Mouse (Mus musculus): ENCODE results near the gene Scnn1b. TPM values are rescaled to one million over a fixed set of nuclear protein-coding genes. Genes with fewer than 3 reads are reported as not detected.

Scnn1b gene
- total and polyA plus RNA-seq, 3 experiments: not detected

DNA sequence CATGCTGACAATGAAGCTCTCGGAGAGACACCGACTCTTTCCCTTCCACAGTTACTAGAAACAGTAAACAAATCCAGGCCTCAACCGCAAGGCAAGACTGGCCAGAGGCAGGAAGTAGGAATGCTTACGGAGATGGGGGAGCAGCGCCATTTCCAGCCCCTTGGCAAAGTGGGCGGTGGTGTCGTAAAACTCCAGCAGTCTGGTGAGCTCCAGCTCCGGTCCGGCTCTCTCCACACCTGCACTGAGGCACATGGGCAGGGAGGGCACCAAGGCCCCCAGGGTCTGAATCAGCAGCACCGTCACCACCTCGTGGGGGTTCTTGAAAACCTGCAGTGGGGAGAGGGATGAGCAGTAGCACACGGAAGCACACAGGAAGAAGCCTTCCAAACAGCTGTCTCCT lies 91.0 kb downstream of the Scnn1b start:
- H3K27ac ChIP-seq (ENCODE audit: control insufficient read depth, low read depth, low read length): no peak overlapping the region
- peaks cover 0 to under 1% of the 10 kb centered on the region in 2 experiments; a peak in 2 of 4 replicates for H3K36me3 ChIP-seq (ENCODE audit: control insufficient read depth in 1 of 2, insufficient read depth in 2 of 2, low read length in 2 of 2)
- H3K9me3 ChIP-seq (replicated peaks; ENCODE audit: insufficient read depth, low read length): no peaks in the 10 kb centered on the region
- H3K4me3 ChIP-seq (ENCODE audit: control insufficient read depth in 1 of 2, insufficient read depth in 1 of 2, low read depth in 2 of 2, low read length in 2 of 2): no peak overlapping the region
- H3K79me2 ChIP-seq (ENCODE audit: control insufficient read depth, insufficient read depth, low read length, poor library complexity): no peaks in the 10 kb centered on the region
- H3K9ac ChIP-seq (ENCODE audit: control insufficient read depth, low read depth, low read length, poor library complexity, severe bottlenecking): no peak overlapping the region
- H3K4me1 ChIP-seq (ENCODE audit: control insufficient read depth in 1 of 2, insufficient read depth in 2 of 2, low read length in 2 of 2): no peaks in the 10 kb centered on the region
- H3K27me3 ChIP-seq (ENCODE audit: control insufficient read depth in 1 of 2, insufficient read depth in 2 of 2, low read length in 2 of 2): no peaks in the 10 kb centered on the region
- no peak for DNase-seq (ENCODE audit: low read depth, low spot score)
- no peak for TF ChIP-seq MYB (IDR thresholded peaks at IDR 0.05; ENCODE audit: low read depth, low read length)
- no peak for TF ChIP-seq MAFK (IDR thresholded peaks at IDR 0.05; ENCODE audit: borderline replicate concordance, low read depth, low read length)
- TF ChIP-seq GABPA (IDR thresholded peaks at IDR 0.05; ENCODE audit: low read depth, low read length): no peak
- no peak for TF ChIP-seq CHD1 (IDR thresholded peaks at IDR 0.05; ENCODE audit: low read depth, low read length)
- TF ChIP-seq SIN3A (IDR thresholded peaks at IDR 0.05; ENCODE audit: low read length): no peak
- TF ChIP-seq POLR2A (IDR thresholded peaks at IDR 0.05; ENCODE audit: control insufficient read depth in 1 of 2, insufficient read depth in 1 of 2, low read depth in 1 of 2, low read length in 2 of 2, poor library complexity in 1 of 2): no peak
- TF ChIP-seq KAT2A (conservative IDR thresholded peaks at IDR 0.05; ENCODE audit: low read depth, low read length): no peak
- TF ChIP-seq POLR2AphosphoS2 (IDR thresholded peaks at IDR 0.05; ENCODE audit: low read length): no peak
- no peak for TF ChIP-seq ZNF384 (IDR thresholded peaks at IDR 0.05; ENCODE audit: low read depth, low read length)
- TF ChIP-seq BHLHE40 (IDR thresholded peaks at IDR 0.05; ENCODE audit: borderline replicate concordance, low read depth, low read length): no peak
- TF ChIP-seq E2F4 (IDR thresholded peaks at IDR 0.05; ENCODE audit: borderline replicate concordance, low read depth, low read length): no peak
- TF ChIP-seq MEF2A (IDR thresholded peaks at IDR 0.05; ENCODE audit: extremely low read depth, insufficient replicate concordance, low read depth, low read length, poor library complexity, severe bottlenecking): no peak
- TF ChIP-seq MXI1 (IDR thresholded peaks at IDR 0.05; ENCODE audit: low read depth, low read length): no peak
- TF ChIP-seq TCF12 (IDR thresholded peaks at IDR 0.05; ENCODE audit: low read depth, low read length): no peak
- no peak for TF ChIP-seq MAZ (IDR thresholded peaks at IDR 0.05; ENCODE audit: low read depth, low read length)
- TF ChIP-seq ZKSCAN1 (IDR thresholded peaks at IDR 0.05; ENCODE audit: low read depth, low read length): no peak
- no peak for TF ChIP-seq USF2 (IDR thresholded peaks at IDR 0.05; ENCODE audit: borderline replicate concordance in 1 of 2, insufficient read depth in 1 of 2, low read depth in 1 of 2, low read length in 2 of 2)

DNA sequence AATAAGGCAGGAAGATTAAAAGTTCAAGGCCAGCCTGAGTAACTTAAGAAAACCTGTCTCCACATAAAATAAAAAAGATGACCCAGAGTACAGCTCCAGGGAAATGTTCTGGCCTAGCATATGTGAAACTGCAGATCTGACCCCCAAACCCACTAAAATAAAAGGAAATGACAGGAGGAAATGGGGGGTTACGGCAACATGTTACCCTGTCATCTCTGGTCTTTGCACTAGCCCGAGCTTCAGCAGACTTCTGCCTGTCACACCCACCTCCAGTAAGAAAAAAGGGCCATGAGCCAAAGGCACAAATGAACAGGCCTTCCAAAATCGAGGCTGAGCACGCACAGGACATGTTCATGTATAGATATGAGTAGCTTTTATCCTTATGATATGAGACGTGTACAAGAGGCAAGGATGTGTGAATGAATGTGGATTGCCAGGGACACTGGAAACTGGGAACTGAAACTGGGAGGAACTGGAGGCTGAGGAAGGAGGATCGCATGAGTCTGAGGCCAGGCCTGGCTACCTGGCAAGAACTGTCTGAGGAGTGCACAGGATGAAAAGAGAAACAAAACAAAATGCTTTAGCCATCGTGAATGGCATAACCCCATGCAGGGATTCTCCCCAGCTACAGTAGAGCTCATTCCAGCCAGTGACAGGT lies 97.2 kb downstream of the Scnn1b start:
- no peaks in the 10 kb centered on the region for H3K79me2 ChIP-seq (ENCODE audit: control insufficient read depth, insufficient read depth, low read length, poor library complexity)
- no peak for TF ChIP-seq MAZ (IDR thresholded peaks at IDR 0.05; ENCODE audit: low read depth, low read length)
- TF ChIP-seq E2F4 (IDR thresholded peaks at IDR 0.05; ENCODE audit: borderline replicate concordance, low read depth, low read length): no peak
- no peak for TF ChIP-seq TCF12 (IDR thresholded peaks at IDR 0.05; ENCODE audit: low read depth, low read length)
- no peak for TF ChIP-seq MEF2A (IDR thresholded peaks at IDR 0.05; ENCODE audit: extremely low read depth, insufficient replicate concordance, low read depth, low read length, poor library complexity, severe bottlenecking)
- no peak for TF ChIP-seq TAL1 (IDR thresholded peaks at IDR 0.05; ENCODE audit: low read length)
- TF ChIP-seq MAFK (IDR thresholded peaks at IDR 0.05; ENCODE audit: borderline replicate concordance, low read depth, low read length): no peak
- TF ChIP-seq MYC (IDR thresholded peaks at IDR 0.05; ENCODE audit: low read depth, low read length): no peak
- H3K27ac ChIP-seq (ENCODE audit: control insufficient read depth, low read depth, low read length): no peak overlapping the region
- no peaks in the 10 kb centered on the region for H3K9me3 ChIP-seq (replicated peaks; ENCODE audit: insufficient read depth, low read length)
- H3K9ac ChIP-seq (ENCODE audit: control insufficient read depth, low read depth, low read length, poor library complexity, severe bottlenecking): no peak overlapping the region
- H3K4me3 ChIP-seq (ENCODE audit: control insufficient read depth in 1 of 2, insufficient read depth in 1 of 2, low read depth in 2 of 2, low read length in 2 of 2): no peak overlapping the region
- H3K36me3 ChIP-seq (ENCODE audit: control insufficient read depth in 1 of 2, insufficient read depth in 2 of 2, low read length in 2 of 2): peaks cover 0 to 2% of the 10 kb centered on the region in 2 experiments; a peak in 3 of 4 replicates
- DNase-seq (ENCODE audit: low read depth, low spot score): no peak
- H3K4me1 ChIP-seq (ENCODE audit: control insufficient read depth in 1 of 2, insufficient read depth in 2 of 2, low read length in 2 of 2): peaks cover 0 to 9% of the 10 kb centered on the region in 2 experiments; a peak in 2 of 4 replicates
- H3K27me3 ChIP-seq (ENCODE audit: control insufficient read depth in 1 of 2, insufficient read depth in 2 of 2, low read length in 2 of 2): no peaks in the 10 kb centered on the region
